Mouse (Mus musculus): Measurements from ENCODE around the gene Olfr763. TPM values are rescaled to one million over a fixed set of nuclear protein-coding genes. Genes with fewer than 3 reads are reported as not detected.

The Olfr763 gene
- polyA plus RNA-seq (2014; fragmentation: Illumina TruSeq; extraction: RNeasy Lipid Tissue Mini Kit (QIAGEN cat#74804); ENCODE audit: insufficient read depth, low read depth, low replicate concordance): not detected

GRCm38 (mm10) chr10:129010288-129010841 lies at the start of gene Olfr763:
Gene Olfr763, plus strand, starts transcription at chr10:129010791.

GRCm38 (mm10) chr10:128989131-128989530 lies 21.5 kb upstream of the Olfr763 start, which contains the start of gene Olfr9:
Gene Olfr9, plus strand, starts transcription at chr10:128989431.

GRCm38 (mm10) chr10:129039796-129040195 lies 29.2 kb downstream of the Olfr763 start, which contains the start of gene Olfr764-ps1:
Gene Olfr764-ps1, minus strand, starts transcription at chr10:129039896.

GRCm38 (mm10) chr10:129049898-129050297 lies 39.3 kb downstream of the Olfr763 start, which contains the start of gene Olfr765:
Gene Olfr765, minus strand, starts transcription at chr10:129049998.

Other genes starting within 250 kb of the Olfr763 start
- gene Mmp19, start 219.9 kb upstream of the Olfr763 start, polyA plus RNA-seq (2014; fragmentation: Illumina TruSeq; extraction: RNeasy Lipid Tissue Mini Kit (QIAGEN cat#74804); ENCODE audit: insufficient read depth, low read depth, low replicate concordance): 10.5 TPM
- 37.5 TPM for gene Dnajc14, start 206.7 kb upstream of the Olfr763 start, polyA plus RNA-seq (2014; fragmentation: Illumina TruSeq; extraction: RNeasy Lipid Tissue Mini Kit (QIAGEN cat#74804); ENCODE audit: insufficient read depth, low read depth, low replicate concordance)
- 6.7 TPM for gene Tmem198b, start 206.4 kb upstream of the Olfr763 start, polyA plus RNA-seq (2014; fragmentation: Illumina TruSeq; extraction: RNeasy Lipid Tissue Mini Kit (QIAGEN cat#74804); ENCODE audit: insufficient read depth, low read depth, low replicate concordance)
- 97.3 TPM for gene Sarnp, start 193.5 kb upstream of the Olfr763 start, polyA plus RNA-seq (2014; fragmentation: Illumina TruSeq; extraction: RNeasy Lipid Tissue Mini Kit (QIAGEN cat#74804); ENCODE audit: insufficient read depth, low read depth, low replicate concordance)
- gene Ormdl2, start 189.1 kb upstream of the Olfr763 start, polyA plus RNA-seq (2014; fragmentation: Illumina TruSeq; extraction: RNeasy Lipid Tissue Mini Kit (QIAGEN cat#74804); ENCODE audit: insufficient read depth, low read depth, low replicate concordance): 65.0 TPM
- gene Gdf11, start 119.1 kb upstream of the Olfr763 start, polyA plus RNA-seq (2014; fragmentation: Illumina TruSeq; extraction: RNeasy Lipid Tissue Mini Kit (QIAGEN cat#74804); ENCODE audit: insufficient read depth, low read depth, low replicate concordance): 0.65 TPM
- 322 TPM for gene Cd63, start 109.8 kb upstream of the Olfr763 start, polyA plus RNA-seq (2014; fragmentation: Illumina TruSeq; extraction: RNeasy Lipid Tissue Mini Kit (QIAGEN cat#74804); ENCODE audit: insufficient read depth, low read depth, low replicate concordance)
- 6.0 TPM for gene Rdh5, start 87.9 kb upstream of the Olfr763 start, polyA plus RNA-seq (2014; fragmentation: Illumina TruSeq; extraction: RNeasy Lipid Tissue Mini Kit (QIAGEN cat#74804); ENCODE audit: insufficient read depth, low read depth, low replicate concordance)
- 331 TPM for gene Bloc1s1, start 86.8 kb upstream of the Olfr763 start, polyA plus RNA-seq (2014; fragmentation: Illumina TruSeq; extraction: RNeasy Lipid Tissue Mini Kit (QIAGEN cat#74804); ENCODE audit: insufficient read depth, low read depth, low replicate concordance)
- gene Itga7, start 77.0 kb upstream of the Olfr763 start, polyA plus RNA-seq (2014; fragmentation: Illumina TruSeq; extraction: RNeasy Lipid Tissue Mini Kit (QIAGEN cat#74804); ENCODE audit: insufficient read depth, low read depth, low replicate concordance): 14.2 TPM
- gene Mettl7b, start 49.8 kb upstream of the Olfr763 start, polyA plus RNA-seq (2014; fragmentation: Illumina TruSeq; extraction: RNeasy Lipid Tissue Mini Kit (QIAGEN cat#74804); ENCODE audit: insufficient read depth, low read depth, low replicate concordance): not detected
- not detected for gene Olfr9, start 21.4 kb upstream of the Olfr763 start, polyA plus RNA-seq (2014; fragmentation: Illumina TruSeq; extraction: RNeasy Lipid Tissue Mini Kit (QIAGEN cat#74804); ENCODE audit: insufficient read depth, low read depth, low replicate concordance)
- gene Olfr764-ps1, start 29.1 kb downstream of the Olfr763 start, polyA plus RNA-seq (2014; fragmentation: Illumina TruSeq; extraction: RNeasy Lipid Tissue Mini Kit (QIAGEN cat#74804); ENCODE audit: insufficient read depth, low read depth, low replicate concordance): not detected
- not detected for gene Olfr765, start 39.2 kb downstream of the Olfr763 start, polyA plus RNA-seq (2014; fragmentation: Illumina TruSeq; extraction: RNeasy Lipid Tissue Mini Kit (QIAGEN cat#74804); ENCODE audit: insufficient read depth, low read depth, low replicate concordance)
- gene Olfr766-ps1, start 58.2 kb downstream of the Olfr763 start, polyA plus RNA-seq (2014; fragmentation: Illumina TruSeq; extraction: RNeasy Lipid Tissue Mini Kit (QIAGEN cat#74804); ENCODE audit: insufficient read depth, low read depth, low replicate concordance): not detected
- not detected for gene Olfr767, start 72.1 kb downstream of the Olfr763 start, polyA plus RNA-seq (2014; fragmentation: Illumina TruSeq; extraction: RNeasy Lipid Tissue Mini Kit (QIAGEN cat#74804); ENCODE audit: insufficient read depth, low read depth, low replicate concordance)
- not detected for gene Olfr768, start 88.6 kb downstream of the Olfr763 start, polyA plus RNA-seq (2014; fragmentation: Illumina TruSeq; extraction: RNeasy Lipid Tissue Mini Kit (QIAGEN cat#74804); ENCODE audit: insufficient read depth, low read depth, low replicate concordance)
- gene Olfr769, start 107.1 kb downstream of the Olfr763 start, polyA plus RNA-seq (2014; fragmentation: Illumina TruSeq; extraction: RNeasy Lipid Tissue Mini Kit (QIAGEN cat#74804); ENCODE audit: insufficient read depth, low read depth, low replicate concordance): not detected
- gene Olfr770, start 128.2 kb downstream of the Olfr763 start, polyA plus RNA-seq (2014; fragmentation: Illumina TruSeq; extraction: RNeasy Lipid Tissue Mini Kit (QIAGEN cat#74804); ENCODE audit: insufficient read depth, low read depth, low replicate concordance): not detected
- gene Olfr771, start 154.0 kb downstream of the Olfr763 start, polyA plus RNA-seq (2014; fragmentation: Illumina TruSeq; extraction: RNeasy Lipid Tissue Mini Kit (QIAGEN cat#74804); ENCODE audit: insufficient read depth, low read depth, low replicate concordance): not detected
- not detected for gene Olfr772, start 167.1 kb downstream of the Olfr763 start, polyA plus RNA-seq (2014; fragmentation: Illumina TruSeq; extraction: RNeasy Lipid Tissue Mini Kit (QIAGEN cat#74804); ENCODE audit: insufficient read depth, low read depth, low replicate concordance)
- gene Olfr773, start 176.6 kb downstream of the Olfr763 start, polyA plus RNA-seq (2014; fragmentation: Illumina TruSeq; extraction: RNeasy Lipid Tissue Mini Kit (QIAGEN cat#74804); ENCODE audit: insufficient read depth, low read depth, low replicate concordance): not detected
- gene Olfr774, start 225.4 kb downstream of the Olfr763 start, polyA plus RNA-seq (2014; fragmentation: Illumina TruSeq; extraction: RNeasy Lipid Tissue Mini Kit (QIAGEN cat#74804); ENCODE audit: insufficient read depth, low read depth, low replicate concordance): not detected
- not detected for gene Olfr775, start 237.6 kb downstream of the Olfr763 start, polyA plus RNA-seq (2014; fragmentation: Illumina TruSeq; extraction: RNeasy Lipid Tissue Mini Kit (QIAGEN cat#74804); ENCODE audit: insufficient read depth, low read depth, low replicate concordance)
- not detected for gene Olfr776, start 248.3 kb downstream of the Olfr763 start, polyA plus RNA-seq (2014; fragmentation: Illumina TruSeq; extraction: RNeasy Lipid Tissue Mini Kit (QIAGEN cat#74804); ENCODE audit: insufficient read depth, low read depth, low replicate concordance)